In genomic region chr11:100939512-100940151, GRCm38 (mm10) we compare ENCODE assay signal across 8 mouse cellular contexts. TPM values are rescaled to one million over a fixed set of nuclear protein-coding genes. Genes with fewer than 3 reads are reported as not detected.
A peak's percentile ranks its signal among the peaks of the same experiment; 100 is the strongest.
DNase-seq lines count a peak whose midpoint lies in the region; ATAC-seq lines count a peak whose summit lies in the region.

TSS of gene Stat3 (minus strand) at chr11:100939540.

- WGBS in intestine, embryonic 14.5 days: under 1% methylated on average over 29 of the region's 29 CpGs

- peak; percentile 99 for ATAC-seq in intestine, embryonic 14.5 days (replicated peaks; ENCODE audit: low FRiP score, low TSS enrichment, low read depth)

- no peaks in the 10 kb centered on the region for H3K27me3 ChIP-seq in intestine, embryonic 14.5 days (replicated peaks; ENCODE audit: control insufficient read depth, insufficient read depth, low read length)

- DNase-seq in adrenal gland, adult (ENCODE audit: inconsistent age in 2 of 2, low spot score in 1 of 2): peak; percentile 99 to 100
- DNase-seq in embryo, embryonic 10 days (ENCODE audit: low spot score): peak; percentile 99
- DNase-seq in gastrocnemius, postnatal 25 days: peak; percentile 99
- DNase-seq in intestine, embryonic 14.5 days (ENCODE audit: low spot score): peak; percentile 100
- DNase-seq in left cerebral cortex, postnatal 14 days (ENCODE audit: low spot score in 2 of 2): peak; percentile 100
- DNase-seq in mesoderm, embryonic 11.5 days (ENCODE audit: low read depth, low spot score): peak; percentile 100
- DNase-seq in right cerebral cortex, postnatal 36 days (ENCODE audit: low spot score in 2 of 2): peak; percentile 98 to 99
- DNase-seq in yolk sac, embryonic 10.5 days (ENCODE audit: low spot score): peak; percentile 100

- H3K4me3 ChIP-seq in intestine, embryonic 14.5 days (ENCODE audit: low read depth, low read length): peak within 1 kb of the TSS; percentile 90

- peak within 1 kb of the TSS; percentile 73 for H3K4me2 ChIP-seq in intestine, embryonic 14.5 days (ENCODE audit: low read length)

- H3K9me3 ChIP-seq in intestine, embryonic 14.5 days (ENCODE audit: control insufficient read depth, low read length): no peaks in the 10 kb centered on the region

- H3K36me3 ChIP-seq in intestine, embryonic 14.5 days (ENCODE audit: control insufficient read depth, insufficient read depth, low read length): no peaks in the 10 kb centered on the region

- peak within 1 kb of the TSS; percentile 84 for H3K27ac ChIP-seq in intestine, embryonic 14.5 days (ENCODE audit: low read depth)

- peak within 1 kb of the TSS; percentile 88 for H3K9ac ChIP-seq in intestine, embryonic 14.5 days (ENCODE audit: low read length)

- intact Hi-C loops in left cerebral cortex, postnatal 14 days (cut with DNase I): loop anchor here (5.0 kb wide), 1 partner anchor 47 kb away; no protein-coding TSS in a partner anchor

- H3K4me1 ChIP-seq in intestine, embryonic 14.5 days (replicated peaks; ENCODE audit: control insufficient read depth, insufficient read depth, low read length): peaks cover 7% of the 10 kb centered on the region; the same call in 1 of the 2 replicates

RNA-seq across cellular contexts. Expression of gene Stat3, which starts in this region (rescaled TPM):
- total RNA-seq in gastrocnemius, postnatal 25 days (2021): 10 to 100 TPM; 32.5 to 49.5 TPM
- 36.6 and 42.9 TPM in 2 replicates for polyA plus RNA-seq in intestine, embryonic 14.5 days (2014; fragmentation: Nextera tagmentation; extraction: Ambion mirVana)
- total RNA-seq in left cerebral cortex, postnatal 14 days (2021): 10 to 100 TPM; 32.9 to 34.2 TPM

Comparison
In these comparisons a context has a peak if more than half of its experiments do, and no peak if none do; other contexts are left out.
1. Peak in every context shown above with its lines: DNase-seq, ATAC-seq, H3K4me3 ChIP-seq and H3K27ac ChIP-seq.